Mouse (Mus musculus) gastrocnemius, adult 2 months (tissue): Measurements from ENCODE around the gene Hhatl. TPM values are rescaled to one million over a fixed set of nuclear protein-coding genes. Genes with fewer than 3 reads are reported as not detected.
A peak's percentile ranks its signal among the peaks of the same experiment; 100 is the strongest.

Source experiments
- DNase-seq: peaks from one replicate; pipeline ENCODE4 v3.0.0; 2022
- H3K27ac ChIP-seq: fragments of 200-600 bp; 2 replicates; pipeline ENCODE4 v1.8.1; 2022; ENCODE audit warnings: mild to moderate bottlenecking
- H3K4me3 ChIP-seq: fragments of 200-600 bp; 2 replicates; pipeline ENCODE4 v1.8.1; 2022; ENCODE audit warnings: mild to moderate bottlenecking, moderate library complexity
- CTCF ChIP-seq: fragments of 200-600 bp; IDR thresholded peaks from 2 replicates; pipeline ENCODE4 v1.8.1; 2022; ENCODE audit warnings: antibody characterized with exemption, mild to moderate bottlenecking, moderate library complexity
- intact Hi-C: fragments of 180-260 bp; cut with DNase I; formaldehyde crosslinking; loops from one replicate; pipeline ENCODE4 v1.15.1; 2025
- total RNA-seq, 2 experiments: library from RNA; stranded (reverse); gene quantifications; 2 replicates each; pipeline ENCODE4 v1.2.3; 2021

The Hhatl gene
- total RNA-seq, 2 experiments from 2014 or later, result 151 to 153 TPM

- DNase-seq, result peak; percentile 55
- intact Hi-C loops, result loop anchor here (2.0 kb wide), 1 partner anchor 30 kb away; the partner anchor contains the start of gene Hhatl
- H3K27ac ChIP-seq, result peak overlapping the region; percentile 66
- no peak overlapping the region for H3K4me3 ChIP-seq
- no peak for TF ChIP-seq CTCF
These were observed 30.7 kb upstream of the Hhatl start for GRCm38 (mm10) chr9:121823051-121823450.

DNA sequence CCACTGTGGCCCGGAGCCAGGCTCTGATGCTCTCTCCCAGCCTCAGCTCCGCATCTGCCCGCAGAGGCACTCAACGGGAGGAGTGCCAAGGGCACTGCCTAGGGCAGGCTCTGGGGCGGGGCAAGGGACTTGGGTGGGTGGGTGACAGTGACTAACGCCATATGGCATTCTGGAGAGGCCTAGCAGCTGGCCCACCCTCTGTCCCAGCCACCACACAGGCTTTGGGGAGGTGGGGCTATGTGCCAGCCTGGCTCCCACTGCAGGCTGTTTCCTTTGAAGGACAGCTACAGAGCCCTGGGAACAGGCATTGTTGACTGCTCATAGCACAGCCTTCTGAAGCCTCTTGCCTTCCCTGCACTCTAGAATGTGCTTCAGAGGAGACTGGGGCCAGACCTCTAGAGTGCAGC, 30.3 kb upstream of the Hhatl start:
- H3K4me3 ChIP-seq, result no peak overlapping the region
- TF ChIP-seq CTCF, result no peak
- DNase-seq, result no peak
- intact Hi-C loops, result loop anchor here (2.0 kb wide), 1 partner anchor 30 kb away; the partner anchor contains the start of gene Hhatl
- H3K27ac ChIP-seq, result peak overlapping the region; percentile 66

DNA sequence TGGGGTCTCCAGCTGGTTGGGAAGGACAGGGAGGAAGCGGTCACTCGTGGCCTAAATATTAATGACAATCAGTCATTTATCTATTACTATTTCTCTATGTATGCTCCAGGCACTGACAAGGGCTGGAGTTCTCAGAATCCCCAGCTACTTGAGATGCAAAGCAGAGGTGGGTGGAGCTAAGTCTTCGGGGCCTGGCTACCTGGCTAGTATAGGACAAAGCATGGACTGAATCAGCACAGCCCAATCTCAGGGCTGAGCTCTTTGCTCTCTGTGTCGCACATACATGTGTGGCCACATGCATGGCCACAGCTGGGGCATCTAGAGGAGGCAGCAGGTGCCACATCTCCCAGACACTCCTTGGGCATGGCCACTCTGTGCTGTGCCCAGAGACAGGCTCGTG, 28.5 kb upstream of the Hhatl start:
- Histone ChIP-seq H3K27ac (no peak overlapping the region), H3K4me3 (no peak overlapping the region)
- no peak for DNase-seq
- TF ChIP-seq CTCF, result no peak
- intact Hi-C loops, result no loop called here

- TF ChIP-seq CTCF, result no peak
- Histone ChIP-seq H3K27ac (peak overlapping the region; percentile 82), H3K4me3 (peak overlapping the region; percentile 36)
- DNase-seq, result no peak
- intact Hi-C loops, result no loop called here
These were observed 27.6 kb upstream of the Hhatl start for GRCm38 (mm10) chr9:121819771-121820471.

DNA sequence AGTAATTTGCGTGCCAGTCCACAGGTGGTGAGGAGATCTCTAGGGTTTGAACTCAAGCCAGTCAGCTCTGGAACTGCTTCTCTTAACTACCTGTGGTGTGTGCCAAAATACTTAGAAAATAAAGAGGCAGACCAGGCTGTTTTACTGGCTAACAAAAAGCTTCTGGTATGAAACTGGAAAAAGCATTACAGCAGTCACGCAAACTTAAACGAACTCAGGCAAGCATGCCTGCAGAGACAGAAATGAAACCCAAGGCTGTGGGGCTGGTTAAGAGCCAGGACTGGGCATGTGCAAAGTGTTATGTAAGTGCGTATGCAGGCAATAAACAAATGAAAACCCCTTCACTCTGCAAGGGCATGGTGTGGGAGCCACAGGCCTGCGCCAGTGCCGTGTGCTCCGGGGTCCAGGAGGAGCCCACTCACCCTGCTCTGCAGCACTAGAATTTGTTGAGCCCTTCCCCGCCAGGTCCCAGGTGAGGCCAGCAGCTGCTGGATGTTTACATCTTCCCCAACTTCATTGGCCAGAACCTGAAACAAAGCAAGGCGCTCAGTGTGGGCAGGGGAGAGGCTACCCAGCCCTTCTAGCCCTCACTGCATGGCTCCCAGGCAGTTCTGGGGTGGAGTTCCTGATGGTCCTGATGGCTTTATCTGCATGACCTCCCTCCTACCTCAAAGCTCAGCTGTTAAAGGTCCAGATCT, 26.9 kb upstream of the Hhatl start:
- TF ChIP-seq CTCF, result no peak
- Histone ChIP-seq H3K4me3 (peak overlapping the region; percentile 36), H3K27ac (peak overlapping the region; percentile 82)
- DNase-seq, result peak; percentile 70
- intact Hi-C loops, result no loop called here

DNA sequence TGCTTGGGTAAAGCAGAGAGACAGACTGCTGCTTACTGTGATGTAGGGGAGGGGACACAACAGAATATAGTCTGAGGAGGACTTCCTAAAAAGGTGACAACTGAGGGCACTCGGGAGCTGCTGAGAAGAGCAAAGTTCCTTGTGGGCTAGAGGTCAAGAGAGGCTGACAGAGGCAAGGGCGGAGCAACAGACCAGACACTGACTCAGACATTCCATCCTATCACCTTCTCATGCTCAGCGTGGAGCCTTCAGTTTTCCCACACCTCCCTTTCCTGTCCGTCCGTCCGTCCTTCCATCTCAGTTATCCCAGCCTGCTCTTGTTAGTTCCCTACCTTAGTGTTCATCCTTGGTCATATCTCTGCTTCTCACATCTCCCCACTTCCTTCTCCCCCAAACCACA, 22.9 kb upstream of the Hhatl start:
- no peak for TF ChIP-seq CTCF
- Histone ChIP-seq H3K27ac (no peak overlapping the region), H3K4me3 (no peak overlapping the region)
- DNase-seq, result no peak
- intact Hi-C loops, result no loop called here

GRCm38 (mm10) chr9:121810081-121810821, 17.9 kb upstream of the Hhatl start:
- peak overlapping the region; percentile 35; the same call in 1 of the 2 replicates for H3K27ac ChIP-seq
- no peak for DNase-seq
- H3K4me3 ChIP-seq, result no peak overlapping the region
- intact Hi-C loops, result no loop called here
- no peak for TF ChIP-seq CTCF

GRCm38 (mm10) chr9:121808511-121808910, 16.2 kb upstream of the Hhatl start:
- H3K4me3 ChIP-seq, result no peak overlapping the region
- peak overlapping the region; percentile 24; the same call in 1 of the 2 replicates for H3K27ac ChIP-seq
- TF ChIP-seq CTCF, result no peak
- intact Hi-C loops, result no loop called here
- no peak for DNase-seq

GRCm38 (mm10) chr9:121807947-121808346, 15.6 kb upstream of the Hhatl start:
- Histone ChIP-seq H3K4me3 (no peak overlapping the region), H3K27ac (0 out of 2 replicates have a peak overlapping the region, but pooled peaks have one; percentile 24)
- TF ChIP-seq CTCF, result no peak
- no peak for DNase-seq
- intact Hi-C loops, result no loop called here

DNA sequence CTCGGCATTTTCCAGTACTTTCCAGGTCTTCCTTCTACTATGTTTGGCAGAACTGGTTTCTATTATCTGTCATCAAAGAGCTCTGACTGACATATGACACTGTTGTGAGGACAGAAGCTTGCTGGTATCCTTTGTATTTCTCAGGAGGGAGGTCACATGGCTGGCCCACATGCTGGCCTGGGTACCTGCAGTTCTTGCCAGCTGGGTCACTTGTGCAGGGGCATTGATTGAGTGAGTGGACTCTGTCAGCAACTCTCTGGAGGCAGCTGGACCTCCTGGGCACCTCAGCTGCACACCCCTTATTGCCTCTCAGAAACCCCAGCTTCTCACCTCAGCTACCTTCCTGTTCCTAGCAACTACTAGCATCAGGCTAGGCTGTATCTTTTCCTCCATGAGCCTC, 15.2 kb upstream of the Hhatl start:
- TF ChIP-seq CTCF, result no peak
- intact Hi-C loops, result no loop called here
- Histone ChIP-seq H3K27ac (0 out of 2 replicates have a peak overlapping the region, but pooled peaks have one; percentile 24), H3K4me3 (no peak overlapping the region)
- DNase-seq, result no peak

DNA sequence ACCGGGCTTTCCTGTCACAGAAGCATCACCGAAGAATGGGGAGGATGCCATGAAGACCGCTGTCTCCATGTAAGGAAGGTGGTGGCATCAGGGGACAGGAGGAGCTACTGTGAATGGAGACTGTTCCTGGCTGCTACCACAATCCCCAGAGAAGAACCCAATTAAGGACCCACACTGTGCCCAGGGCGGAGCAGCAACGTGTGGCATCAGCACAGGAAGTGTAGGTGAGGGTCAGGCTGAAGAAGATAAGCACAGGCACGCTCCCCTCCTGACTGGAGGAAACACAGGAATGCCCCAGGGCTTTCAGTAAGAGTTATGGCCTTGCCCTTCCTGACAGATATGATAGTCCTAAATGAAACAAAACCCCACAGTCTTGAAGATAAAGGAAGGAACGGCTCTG, 10.4 kb upstream of the Hhatl start:
- H3K4me3 ChIP-seq, result no peak overlapping the region
- DNase-seq, result no peak
- no peak overlapping the region for H3K27ac ChIP-seq
- intact Hi-C loops, result no loop called here
- no peak for TF ChIP-seq CTCF

GRCm38 (mm10) chr9:121798887-121799520, 6.7 kb upstream of the Hhatl start:
- no peak for TF ChIP-seq CTCF
- no peak overlapping the region for H3K27ac ChIP-seq
- no peak overlapping the region for H3K4me3 ChIP-seq
- intact Hi-C loops, result no loop called here
- DNase-seq, result no peak
